Mouse (Mus musculus) stomach, postnatal 0 days (tissue): Measurements from ENCODE around the gene Adgrf4.

Experiments used
- CTCF ChIP-seq: IDR thresholded peaks from 2 replicates; pipeline ENCODE4 v1.5.1; 2016; ENCODE audit warnings: antibody characterized with exemption, low read depth, mild to moderate bottlenecking, moderate library complexity
- EP300 ChIP-seq: optimal IDR thresholded peaks from 2 replicates; pipeline ENCODE3; 2016; ENCODE audit warnings: antibody characterized with exemption

DNA sequence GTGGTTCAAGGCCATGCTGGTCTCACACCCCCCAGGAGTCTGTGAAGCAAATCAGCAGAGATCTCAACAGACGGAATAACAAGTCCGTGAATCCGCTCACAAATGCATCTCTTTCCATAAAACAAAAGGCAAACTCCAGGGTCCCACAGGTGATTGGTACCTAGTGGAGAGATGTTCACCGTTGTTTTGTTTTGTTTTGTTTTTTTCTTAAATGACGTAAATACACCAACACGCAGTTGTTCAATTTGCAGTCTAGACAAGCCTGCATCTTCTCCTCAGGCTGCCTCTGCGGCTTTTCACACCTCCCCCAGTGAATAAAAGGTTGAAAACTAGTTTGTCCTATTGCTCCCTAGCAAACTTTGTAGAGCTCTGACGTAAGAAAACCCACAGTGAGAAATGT lies 80.8 kb downstream of the Adgrf4 start, which contains the start of gene Opn5:
- TF ChIP-seq EP300, result no peak
- no peak for TF ChIP-seq CTCF
